In genomic region chr12:119164176-119164575, GRCm38 (mm10) we compare ENCODE assay signal across 8 mouse cellular contexts.
DNase-seq lines count a peak whose midpoint lies in the region; ATAC-seq lines count a peak whose summit lies in the region.

No protein-coding gene starts in this region.

- H3K27ac ChIP-seq in heart, embryonic 12.5 days (ENCODE audit: poor library complexity, severe bottlenecking): no peak overlapping the region

- 63% methylated on average over 1 of the region's 1 CpGs for WGBS in heart, embryonic 12.5 days

- H3K4me2 ChIP-seq in heart, embryonic 12.5 days: no peak overlapping the region

- H3K9ac ChIP-seq in heart, embryonic 12.5 days: no peak overlapping the region

- no peak overlapping the region for H3K4me3 ChIP-seq in heart, embryonic 12.5 days

- H3K9me3 ChIP-seq in heart, embryonic 12.5 days (replicated peaks): no peaks in the 10 kb centered on the region

- H3K36me3 ChIP-seq in heart, embryonic 12.5 days: peaks cover 9% of the 10 kb centered on the region; the same call in 1 of the 2 replicates

- DNase-seq in heart, adult 8-10 months (ENCODE audit: low spot score): peak; percentile 64
- peak; percentile 77 for DNase-seq in NIH3T3 (ENCODE audit: low read depth)
- DNase-seq in gastrocnemius, adult 8-10 months (ENCODE audit: low spot score in 2 of 2): peak; percentile 18 to 38
- peak; percentile 4 for DNase-seq in layer of hippocampus, adult 9-10 months (ENCODE audit: low spot score)
- no peak for DNase-seq in thymus, postnatal 10 days (ENCODE audit: low spot score in 2 of 2)
- no peak for DNase-seq in thymus, postnatal 25 days
- no peak for DNase-seq in spleen, adult 18-20 months

- no peaks in the 10 kb centered on the region for H3K27me3 ChIP-seq in heart, embryonic 12.5 days (replicated peaks)

- ATAC-seq in heart, embryonic 12.5 days (ENCODE audit: insufficient number of reproducible peaks, low FRiP score): no peak

- no peaks in the 10 kb centered on the region for H3K4me1 ChIP-seq in heart, embryonic 12.5 days (replicated peaks)

Comparison
In these comparisons a context has a peak if more than half of its experiments do, and no peak if none do; other contexts are left out.
1. DNase-seq: peak in heart, adult 8-10 months (single experiment), NIH3T3 (single experiment), gastrocnemius, adult 8-10 months (2 of 2) and layer of hippocampus, adult 9-10 months (single experiment); none in thymus, postnatal 10 days (0 of 2), thymus, postnatal 25 days (single experiment) and spleen, adult 18-20 months (0 of 2).